13 mouse cellular contexts compared by ENCODE assay signal in the genomic region with DNA sequence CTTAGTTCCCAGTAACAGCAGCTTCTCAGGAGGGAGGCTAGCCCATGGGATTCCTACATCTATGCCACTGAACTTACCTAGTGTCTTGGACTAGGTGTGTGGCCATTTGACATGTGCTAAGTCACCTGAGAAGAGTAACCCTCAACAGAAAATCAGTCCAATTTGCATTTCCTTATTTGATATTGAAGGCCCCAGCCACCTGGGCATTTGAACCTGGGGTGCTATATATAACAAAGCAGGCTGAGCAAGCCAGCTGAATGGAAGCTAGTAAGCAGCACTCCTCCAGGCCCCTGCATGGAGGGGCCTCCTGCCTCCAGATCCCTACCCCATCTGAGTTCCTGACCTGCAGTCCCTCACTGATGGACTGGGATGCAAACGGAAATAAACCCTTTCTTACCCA.
"Had no signal": no experiment of that assay in that cellular context is flagged by ENCODE, and none has a peak within 500 bp of the region (broad histone marks: within the 10 kb centered on the region; RNA-seq: fewer than 3 reads in every experiment).

No protein-coding gene starts in this region.

- H3K4me3 ChIP-seq: limb, embryonic 12.5 days; midbrain, embryonic 13.5 days had no signal

- DNase-seq: kidney, adult 11 months; kidney, adult 9 months; kidney, postnatal 36 days; layer of hippocampus, adult 9-11 months; layer of hippocampus, postnatal 36 days; liver; lung, adult 18-20 months; lung, postnatal 36 days had no signal

- H3K4me2 ChIP-seq: limb, embryonic 12.5 days; midbrain, embryonic 13.5 days had no signal

- H3K27ac ChIP-seq: kidney, postnatal 0 days; limb, embryonic 12.5 days; liver, embryonic 14.5 days; midbrain, embryonic 13.5 days; stomach, postnatal 0 days had no signal

- H3K9ac ChIP-seq: limb, embryonic 12.5 days; liver, embryonic 14.5 days; midbrain, embryonic 13.5 days had no signal

- H3K27me3 ChIP-seq: limb, embryonic 12.5 days; midbrain, embryonic 13.5 days had no signal

- H3K4me1 ChIP-seq: limb, embryonic 12.5 days; midbrain, embryonic 13.5 days had no signal

- H3K9me3 ChIP-seq: limb, embryonic 12.5 days; midbrain, embryonic 13.5 days had no signal

- ATAC-seq: midbrain, embryonic 13.5 days had no signal
